Mouse (Mus musculus): ENCODE results near the gene Vmn1r40.

Vmn1r40 gene

DNA sequence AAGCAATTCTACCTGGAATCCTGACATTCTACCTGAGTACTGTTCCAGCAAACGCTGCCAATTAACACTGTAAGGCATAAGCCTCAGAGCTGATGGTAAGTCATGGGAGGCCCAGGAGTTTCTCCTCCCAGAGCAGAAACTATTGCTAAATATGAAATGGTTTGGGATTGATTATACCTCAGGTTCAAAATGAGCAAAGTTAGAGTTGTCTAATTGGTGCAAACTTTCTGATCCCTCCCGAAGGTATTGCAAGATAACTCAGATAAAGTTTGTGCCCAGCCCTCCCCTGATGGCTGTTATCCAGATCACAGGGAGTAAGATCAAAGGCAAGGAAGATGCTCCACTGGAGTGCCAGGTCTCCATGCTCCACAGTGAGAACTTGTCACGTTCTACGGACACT is at the start of gene Vmn1r40:
TSS of gene Vmn1r40 (plus strand) at position 301 of the 400 bp plus-strand sequence.
- DNase-seq (ENCODE audit: low spot score in 2 of 2) = no peak

DNA sequence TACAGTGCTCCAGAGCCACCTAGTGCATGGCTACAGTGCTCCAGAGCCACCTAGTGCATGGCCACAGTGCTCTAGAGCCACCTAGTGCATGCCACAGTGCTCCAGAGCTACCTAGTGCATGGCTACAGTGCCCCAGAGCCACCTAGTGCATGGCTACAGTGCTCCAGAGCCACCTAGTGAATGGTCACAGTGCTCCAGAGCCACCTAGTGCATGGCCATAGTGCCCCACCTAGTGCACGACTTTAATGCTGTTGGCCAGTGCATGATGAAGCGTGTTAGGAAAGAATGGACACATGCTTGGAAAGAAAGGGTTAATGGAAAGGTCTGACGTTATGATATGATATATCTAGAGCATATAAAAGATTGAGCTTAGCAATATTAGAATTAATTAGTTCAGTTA is 49.0 kb upstream of the Vmn1r40 start:
- no peak for DNase-seq (ENCODE audit: low spot score in 2 of 2)

DNA sequence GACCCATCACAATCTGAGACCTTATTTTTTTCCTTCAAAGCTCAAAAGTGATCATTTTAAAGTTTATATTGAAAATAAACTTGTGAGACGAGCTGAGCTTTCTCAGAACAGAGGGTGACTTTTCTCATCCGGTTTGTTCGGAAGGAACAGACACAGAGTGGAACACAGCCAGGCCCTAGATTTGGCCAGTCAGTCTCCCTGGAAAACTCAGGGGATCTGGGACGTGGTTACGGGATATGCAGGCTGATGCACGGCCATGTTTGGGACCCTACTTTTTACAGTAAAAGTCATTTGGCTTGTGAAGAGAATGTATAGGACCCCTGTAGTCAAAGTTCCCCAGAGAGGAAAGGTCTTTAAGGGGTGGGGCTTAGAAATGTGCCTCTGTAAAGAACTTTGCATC is 48.4 kb upstream of the Vmn1r40 start:
- no peak for DNase-seq (ENCODE audit: low spot score in 2 of 2)

DNA sequence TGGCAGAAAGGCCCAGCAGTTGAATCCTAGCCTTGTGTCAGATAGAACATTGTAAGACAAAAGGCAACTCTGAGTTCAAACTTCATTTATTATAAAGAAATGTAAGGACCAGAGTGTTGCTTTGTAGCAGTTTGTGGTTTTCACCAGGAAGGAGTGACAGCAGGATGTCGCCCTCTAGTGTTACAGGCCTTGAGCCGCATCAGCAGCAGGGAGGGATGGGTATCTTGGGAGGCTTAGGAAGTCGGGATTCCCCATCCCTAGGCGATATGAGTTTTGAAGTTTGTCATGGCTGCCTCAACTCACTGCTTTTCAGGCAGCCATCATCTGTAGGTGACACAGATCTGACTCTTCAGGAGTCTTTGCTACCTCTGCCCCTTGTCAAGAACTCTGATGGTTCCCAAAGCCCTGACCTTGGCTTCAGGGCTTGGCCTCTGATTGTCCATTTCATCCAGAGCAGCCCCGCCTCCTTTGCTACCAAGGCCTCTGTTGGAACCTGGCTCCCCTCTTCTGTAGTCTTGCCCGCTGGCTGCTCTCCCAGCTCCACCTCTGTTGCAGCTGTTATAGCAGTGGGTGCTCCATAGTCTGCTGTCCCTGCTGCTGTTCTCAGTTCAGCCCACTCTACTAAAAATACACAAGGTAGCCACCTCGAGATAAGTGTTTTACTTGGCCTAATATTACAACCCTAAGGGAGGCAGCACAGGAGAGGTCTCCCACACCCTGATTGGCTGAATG is 47.5 kb upstream of the Vmn1r40 start:
- no peak for DNase-seq (ENCODE audit: low spot score in 2 of 2)

DNA sequence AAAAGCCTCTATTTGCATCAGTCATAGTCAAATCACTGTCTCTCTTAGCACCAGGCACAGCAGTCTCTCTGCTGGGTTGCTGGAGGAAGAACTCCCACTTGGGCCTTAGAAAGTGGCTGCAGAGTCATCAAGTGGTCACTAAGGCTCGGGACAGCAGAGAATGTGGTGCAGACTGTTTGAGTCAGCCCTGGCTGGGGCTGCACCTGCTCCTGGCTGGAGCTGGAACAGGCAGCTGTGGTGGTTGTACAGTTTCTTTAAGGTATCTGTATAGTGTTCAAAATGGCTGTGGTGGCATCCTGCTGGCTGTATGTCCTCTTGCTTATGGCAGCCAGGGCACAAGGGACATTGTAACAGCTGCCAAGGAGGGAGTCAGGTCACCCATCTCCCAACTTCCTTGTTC is 46.9 kb upstream of the Vmn1r40 start:
- no peak for DNase-seq (ENCODE audit: low spot score in 2 of 2)

DNA sequence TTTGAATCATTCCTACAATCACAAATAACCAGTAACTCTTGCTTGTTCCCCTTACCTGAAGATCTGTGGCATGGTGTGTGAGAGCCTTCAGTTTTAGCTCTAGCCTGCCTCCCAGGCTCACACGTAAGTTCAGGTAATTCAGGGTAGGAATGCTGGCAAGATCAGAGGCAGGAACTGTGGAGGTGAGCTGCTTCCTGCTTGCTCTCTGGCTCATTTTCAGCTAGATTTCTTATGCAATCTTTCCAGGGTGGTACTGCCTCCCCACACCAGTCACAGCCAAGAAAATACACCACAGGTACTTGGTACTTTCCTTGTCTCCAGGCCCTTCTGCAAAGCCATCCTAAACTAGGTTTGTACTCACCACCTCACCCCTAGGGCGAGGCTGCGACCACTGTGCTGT is 44.8 kb upstream of the Vmn1r40 start:
- DNase-seq (ENCODE audit: low spot score in 2 of 2) = no peak

DNA sequence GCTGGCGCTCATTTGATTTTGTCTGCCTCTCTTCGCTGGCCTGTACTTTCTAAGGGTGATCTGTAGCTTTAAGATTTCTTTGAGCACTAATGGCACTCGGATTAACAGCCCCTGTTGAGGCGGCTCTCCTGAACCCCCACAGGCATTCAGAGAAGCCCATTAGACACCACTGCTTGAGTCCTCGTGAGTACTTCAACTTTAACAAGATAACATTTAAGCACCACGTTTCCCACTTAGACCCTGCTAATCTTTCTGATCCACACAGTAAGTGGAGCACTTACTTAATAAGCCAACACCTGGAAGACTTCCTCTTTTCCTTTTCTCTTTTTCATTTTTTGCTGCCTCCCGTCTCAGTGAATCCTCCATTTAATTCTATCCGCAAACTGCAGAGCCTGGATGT is 42.2 kb upstream of the Vmn1r40 start:
- no peak for DNase-seq (ENCODE audit: low spot score in 2 of 2)

DNA sequence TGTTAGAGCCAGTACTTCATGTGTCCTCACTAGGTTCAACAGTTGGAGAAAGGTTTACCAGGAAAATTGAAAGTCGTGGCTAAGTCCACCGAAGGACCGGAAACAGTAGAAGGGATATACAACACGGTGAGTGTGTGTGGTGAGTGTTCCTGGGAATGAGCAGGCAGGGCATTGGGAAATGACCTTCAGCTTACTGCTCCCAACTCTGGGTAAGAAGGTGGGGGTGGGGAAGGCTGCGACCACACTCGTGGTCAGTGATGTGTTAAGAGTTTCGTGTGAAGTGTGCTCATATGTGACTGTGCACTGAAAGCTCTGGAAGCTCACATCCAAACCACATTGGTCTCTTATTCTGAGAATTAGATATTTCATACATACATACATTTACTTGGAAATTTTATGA is 41.7 kb upstream of the Vmn1r40 start:
- DNase-seq (ENCODE audit: low spot score in 2 of 2) = no peak

DNA sequence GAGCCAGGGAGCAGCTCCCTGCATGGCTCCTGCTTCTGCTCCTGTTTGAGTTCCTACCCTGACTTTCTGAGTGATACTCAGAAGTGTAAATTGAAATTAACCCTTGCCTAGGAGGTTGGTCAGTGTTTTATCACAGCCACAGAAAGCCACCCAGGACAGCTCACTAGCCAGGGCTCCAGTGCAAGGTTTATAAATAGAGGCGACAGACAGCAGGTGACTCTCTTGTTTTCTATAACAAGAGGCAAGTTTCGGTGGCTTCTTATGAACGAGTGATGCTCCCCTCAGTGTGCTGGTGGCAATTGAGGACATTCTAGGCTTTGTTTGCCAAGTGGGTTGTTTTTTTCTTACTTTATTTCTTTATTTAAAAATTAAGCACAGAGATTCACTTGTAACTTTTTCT is 40.4 kb upstream of the Vmn1r40 start:
- no peak for DNase-seq (ENCODE audit: low spot score in 2 of 2)

DNA sequence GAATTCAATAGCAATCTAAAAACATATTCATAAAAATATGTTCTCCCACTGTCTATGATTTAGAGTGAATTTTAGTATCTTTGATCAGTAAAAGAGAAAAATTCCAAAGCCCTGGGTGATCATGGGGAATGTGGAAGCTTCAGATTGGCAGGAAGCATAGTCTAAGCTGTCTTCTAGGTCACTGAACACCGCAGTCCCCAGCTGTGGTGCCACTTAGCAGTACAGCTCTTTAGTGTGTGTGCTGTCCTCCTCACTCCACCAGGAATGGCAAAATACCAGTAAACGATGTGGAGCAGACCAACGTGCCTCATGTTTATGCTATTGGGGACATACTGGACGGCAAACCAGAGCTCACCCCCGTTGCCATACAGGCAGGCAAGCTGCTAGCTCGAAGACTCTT is 37.8 kb upstream of the Vmn1r40 start:
- no peak for DNase-seq (ENCODE audit: low spot score in 2 of 2)

DNA sequence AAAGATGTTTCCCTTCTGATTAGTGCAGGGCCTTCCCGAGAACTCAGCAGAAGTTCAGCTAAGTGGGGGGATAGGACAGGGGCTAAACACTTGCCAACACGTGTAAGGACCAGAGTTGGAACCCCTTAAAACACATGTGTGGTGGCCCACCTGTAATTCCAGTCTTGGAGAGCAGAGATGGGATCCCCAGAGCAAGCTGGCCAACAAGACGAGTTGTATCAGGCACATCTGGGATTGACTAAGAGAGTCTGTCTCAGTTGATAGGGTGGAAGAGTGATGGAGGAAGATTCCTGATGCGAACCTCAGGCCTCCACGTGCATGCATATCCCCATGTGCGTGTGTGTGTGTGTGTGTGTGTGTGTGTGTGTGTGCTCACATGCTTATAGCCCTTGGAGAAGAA is 35.9 kb upstream of the Vmn1r40 start:
- no peak for DNase-seq (ENCODE audit: low spot score in 2 of 2)

DNA sequence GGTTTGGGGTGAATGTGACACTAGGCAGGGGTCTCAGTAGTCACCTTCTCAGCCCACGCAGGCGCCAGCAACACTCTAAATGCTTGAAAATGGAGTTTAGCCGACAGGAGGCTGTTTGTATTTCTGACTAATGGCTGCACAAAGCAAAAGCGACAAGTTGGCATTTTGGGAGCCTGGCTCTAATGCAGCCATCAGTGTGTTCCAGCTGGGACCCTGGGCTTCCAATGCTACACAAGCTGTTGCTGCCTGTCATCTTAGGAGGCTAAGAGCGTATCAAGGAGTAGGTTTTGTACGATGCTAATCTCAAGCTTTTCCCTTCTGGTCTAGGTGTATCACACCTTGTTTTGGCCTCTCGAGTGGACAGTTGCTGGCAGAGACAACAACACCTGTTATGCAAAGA is 34.7 kb upstream of the Vmn1r40 start:
- no peak for DNase-seq (ENCODE audit: low spot score in 2 of 2)

DNA sequence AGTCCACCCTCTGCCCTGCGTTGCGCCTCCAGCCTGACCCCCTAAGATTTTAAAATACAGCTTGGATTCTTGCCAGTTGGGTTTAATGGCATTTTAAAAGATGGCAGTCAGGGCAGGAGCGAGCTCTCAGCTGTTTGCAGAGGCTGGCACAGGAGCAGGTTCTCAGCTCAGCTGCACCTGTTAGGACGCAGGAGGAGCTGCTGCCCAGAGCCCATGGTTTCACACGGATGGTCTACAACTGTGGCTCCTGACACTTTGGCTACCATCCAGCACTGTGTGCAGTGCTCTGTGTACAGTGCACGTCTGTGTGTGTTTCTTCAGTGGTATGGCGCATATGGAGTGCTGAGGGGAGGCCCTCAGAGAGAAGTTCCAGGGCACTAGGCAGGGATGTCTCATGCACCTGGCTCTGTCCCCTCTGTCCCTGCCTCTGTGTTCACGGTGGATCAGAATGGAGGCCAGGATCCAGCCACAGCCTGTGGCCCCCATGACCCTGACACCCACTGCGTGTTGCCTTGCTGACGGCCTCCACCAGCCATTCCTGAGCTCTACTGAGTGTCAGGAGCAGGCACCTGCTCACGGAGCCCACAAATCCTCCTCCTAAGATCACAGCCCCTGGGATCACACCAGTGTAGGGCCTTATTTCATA is 34.1 kb upstream of the Vmn1r40 start:
- DNase-seq (ENCODE audit: low spot score in 2 of 2) = no peak

DNA sequence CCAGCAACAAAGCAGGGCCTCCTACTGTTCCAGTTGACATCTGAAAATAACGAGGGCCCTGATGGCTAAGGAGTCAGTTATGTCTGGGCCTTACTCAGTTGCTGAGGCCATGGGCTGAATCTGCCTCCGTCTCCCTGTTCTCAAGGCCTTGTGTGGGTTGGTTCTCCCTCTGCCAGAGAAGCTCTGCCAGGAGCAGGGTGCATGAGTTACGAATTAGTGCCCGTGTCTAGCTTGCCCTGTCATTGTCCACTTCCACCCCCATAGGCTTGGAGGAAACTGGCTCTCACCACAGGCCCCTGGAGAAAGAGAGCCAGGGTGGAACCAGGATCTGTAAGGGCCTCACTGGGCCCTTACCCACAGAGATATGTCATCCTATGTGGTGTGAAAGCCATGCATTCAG is 28.8 kb upstream of the Vmn1r40 start:
- no peak for DNase-seq (ENCODE audit: low spot score in 2 of 2)

DNA sequence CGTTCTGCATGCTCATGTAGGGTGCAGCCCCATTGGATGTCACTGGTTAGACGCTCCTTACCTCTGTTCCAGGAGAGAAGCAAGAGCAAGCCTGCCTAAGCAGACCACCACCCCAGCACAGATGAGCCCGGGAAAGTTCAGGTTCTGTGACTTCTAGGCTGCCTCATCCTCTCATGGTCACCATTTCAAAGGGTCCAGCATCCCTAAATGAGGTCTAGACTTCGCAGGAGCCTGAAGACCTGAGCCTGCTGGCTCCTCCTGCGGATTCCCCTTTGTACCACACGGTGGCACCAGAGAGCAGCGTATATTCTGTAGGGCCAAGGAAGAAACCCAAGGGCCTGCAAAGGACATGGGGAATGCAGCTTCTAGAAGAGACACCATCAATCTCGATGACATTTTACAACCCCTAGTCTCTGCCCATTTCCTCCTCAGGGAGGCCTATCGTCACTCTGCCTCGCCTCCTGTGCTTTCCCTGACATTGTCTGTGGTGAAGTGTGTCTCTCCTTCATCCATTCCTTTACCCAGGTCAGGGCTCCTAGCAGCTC is 28.0 kb upstream of the Vmn1r40 start:
- peak; percentile 23 to 49 for DNase-seq (ENCODE audit: low spot score in 2 of 2)

DNA sequence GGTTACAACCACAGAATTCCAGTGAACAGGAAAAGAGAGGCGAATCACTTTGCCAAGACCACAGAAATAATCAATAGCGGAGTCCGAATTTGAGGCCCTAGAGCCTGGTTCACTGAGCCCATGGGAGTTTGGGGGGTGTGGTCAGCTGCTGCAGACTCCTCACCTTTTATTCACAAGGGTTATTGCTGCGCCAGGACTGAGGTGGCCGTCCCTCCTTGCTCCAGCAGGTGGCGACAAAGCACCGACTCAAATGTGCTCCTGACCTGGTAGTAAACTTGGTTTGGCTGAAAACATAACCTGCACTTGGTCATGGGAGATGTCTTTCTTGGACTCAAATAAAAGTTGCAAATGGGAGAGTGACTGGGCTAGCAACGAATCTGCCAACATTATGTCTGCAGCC is 27.2 kb upstream of the Vmn1r40 start:
- peak; percentile 48 to 84 for DNase-seq (ENCODE audit: low spot score in 2 of 2)

DNA sequence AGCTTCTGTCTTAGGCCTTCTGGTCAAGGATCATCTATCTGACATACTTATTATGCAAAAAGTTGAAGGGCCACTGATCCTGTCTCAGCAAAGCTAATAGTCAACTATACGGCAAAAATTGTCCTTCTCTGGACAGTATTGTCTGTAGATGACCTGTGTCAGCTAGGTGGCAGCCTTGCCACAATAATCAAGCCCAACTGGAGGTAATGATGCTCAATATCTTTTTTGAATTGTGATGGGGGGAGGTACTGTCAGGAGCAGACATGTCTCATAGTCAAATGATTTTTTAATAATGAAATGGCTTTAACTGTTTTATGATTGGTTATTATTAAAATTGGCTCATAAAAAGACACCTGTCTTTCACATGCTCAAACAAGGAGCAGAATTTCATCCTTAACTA is 23.1 kb upstream of the Vmn1r40 start:
- DNase-seq (ENCODE audit: low spot score in 2 of 2) = no peak

DNA sequence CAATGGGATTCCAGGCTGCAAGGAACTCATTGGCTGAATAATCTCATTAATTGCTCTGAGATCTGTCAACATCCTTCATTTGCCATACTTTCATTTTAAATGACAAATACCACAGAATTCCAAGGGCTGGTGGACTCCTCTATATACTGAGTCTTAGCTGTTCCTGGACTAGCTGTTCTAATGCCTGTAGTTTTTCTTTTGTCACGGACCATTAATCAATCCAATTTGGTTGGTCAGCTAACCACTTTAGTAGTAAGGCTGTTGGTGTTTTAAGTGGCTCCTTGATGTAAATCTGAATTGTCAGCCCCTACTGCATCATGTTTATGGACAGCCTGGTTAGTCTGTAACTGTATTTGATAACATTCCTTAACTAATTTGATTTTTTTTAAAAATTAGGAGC is 20.2 kb upstream of the Vmn1r40 start:
- DNase-seq (ENCODE audit: low spot score in 2 of 2) = no peak

DNA sequence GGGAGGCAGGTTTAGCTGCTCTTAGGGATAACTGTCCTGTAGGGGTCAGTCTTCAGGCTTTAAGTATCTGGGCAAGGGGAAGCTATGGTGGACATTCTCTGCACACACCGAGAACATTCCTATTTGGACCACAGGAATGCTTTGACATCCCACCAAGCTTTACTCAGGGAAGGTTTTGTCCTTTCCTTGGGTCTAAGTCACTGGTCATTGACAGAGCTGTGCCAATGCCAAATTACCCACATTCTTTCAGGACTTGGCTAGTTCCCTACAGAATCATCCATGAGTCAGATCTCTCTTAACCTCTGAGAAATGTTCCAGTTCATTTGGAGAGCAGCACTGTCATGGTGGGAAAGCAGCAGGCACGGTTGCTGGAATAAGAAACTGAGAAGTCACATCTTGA is 716 bp upstream of the Vmn1r40 start:
- no peak for DNase-seq (ENCODE audit: low spot score in 2 of 2)

DNA sequence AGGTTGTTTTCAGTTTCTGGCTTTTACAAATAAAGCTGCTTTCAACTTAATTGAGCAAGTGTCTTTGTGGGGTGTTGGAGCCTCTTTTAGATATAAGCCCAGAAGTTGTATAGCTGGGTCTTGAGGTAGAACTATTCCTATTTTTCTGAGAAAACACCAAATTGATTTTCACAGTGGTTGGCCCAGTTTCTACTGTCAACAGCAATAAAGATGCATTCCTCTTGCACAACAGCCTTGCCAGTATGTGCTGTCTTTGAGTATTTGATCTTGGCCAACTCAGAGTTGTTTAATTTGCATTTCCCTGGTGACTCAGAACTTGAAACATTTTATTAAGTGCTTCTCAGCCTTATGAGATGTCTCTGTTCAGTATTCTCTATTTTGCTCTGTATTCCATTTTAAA is 10.7 kb downstream of the Vmn1r40 start:
- no peak for DNase-seq (ENCODE audit: low spot score in 2 of 2)

DNA sequence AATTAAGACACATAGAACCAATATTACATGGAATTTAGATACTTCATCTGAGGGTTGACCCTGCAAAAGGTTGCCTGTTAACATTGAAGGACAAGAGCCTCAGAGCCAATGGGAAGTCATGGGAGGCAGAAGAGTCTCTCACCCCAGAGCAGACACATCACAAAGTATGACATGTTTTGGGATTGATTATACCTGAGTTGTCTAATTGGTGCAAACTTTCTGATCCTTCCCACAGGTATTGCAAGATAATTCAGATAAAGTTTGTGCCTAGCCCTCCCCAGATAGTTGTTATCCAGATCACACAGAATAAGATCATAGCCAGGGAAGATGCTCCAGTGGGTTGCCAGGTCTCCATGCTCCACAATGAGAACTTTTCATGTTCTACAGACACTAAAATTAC is 33.1 kb downstream of the Vmn1r40 start, which contains the start of gene Vmn1r41:
TSS of gene Vmn1r41 (plus strand) at position 301 of the 400 bp plus-strand sequence.
- no peak for DNase-seq (ENCODE audit: low spot score in 2 of 2)

DNA sequence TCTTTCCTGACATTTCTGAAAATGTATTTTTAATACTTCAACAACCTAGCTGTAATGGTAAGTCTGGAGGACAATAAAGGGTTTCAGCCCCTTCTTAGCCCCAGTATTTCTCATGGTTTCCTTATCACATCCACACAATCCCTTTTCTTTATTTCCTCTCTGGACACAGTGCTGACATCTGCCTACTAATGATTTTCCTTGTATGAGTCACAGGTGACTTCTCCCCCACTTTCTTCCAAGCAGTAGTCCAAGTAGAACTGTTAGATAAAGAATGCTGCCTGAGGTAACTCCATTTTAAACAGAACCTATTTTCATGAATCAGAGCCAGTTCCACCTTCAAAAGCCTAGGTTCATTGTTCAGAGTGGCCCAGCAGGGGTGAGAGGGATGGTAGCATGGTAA is 35.5 kb downstream of the Vmn1r40 start:
- no peak for DNase-seq (ENCODE audit: low spot score in 2 of 2)

Data from urinary bladder, adult 18-20 months (tissue).